Mouse (Mus musculus): Measurements from ENCODE around the gene Cybrd1. TPM values are rescaled to one million over a fixed set of nuclear protein-coding genes. Genes with fewer than 3 reads are reported as not detected.

Gene Cybrd1
- polyA plus RNA-seq, 2 experiments: 6.5 to 18.9 TPM

DNA sequence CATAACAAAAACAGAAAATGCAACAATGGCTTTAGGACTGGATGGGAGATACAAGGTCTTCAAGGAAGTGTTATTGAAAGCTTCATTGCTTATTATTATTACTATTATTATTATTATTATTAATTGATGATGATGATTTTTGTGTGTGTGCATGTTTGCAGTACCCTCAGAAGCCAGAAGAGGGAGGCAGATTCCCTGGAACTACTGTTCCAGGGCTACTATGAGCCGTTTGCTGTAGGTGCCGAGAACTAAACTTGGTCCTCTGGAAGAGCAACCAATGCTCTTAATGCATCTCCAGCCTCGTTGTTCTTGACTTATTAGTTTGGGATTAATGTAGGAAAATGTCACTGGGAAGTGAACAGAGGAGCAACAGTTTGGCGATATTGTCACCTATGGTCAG lies 34.4 kb downstream of the Cybrd1 start:
- WGBS: 91% methylated on average over 4 of the region's 4 CpGs
- Histone ChIP-seq H3K4me1 (ENCODE audit: control insufficient read depth, insufficient read depth, low read length) (no peaks in the 10 kb centered on the region), H3K4me2 (replicated peaks; ENCODE audit: low read depth, low read length, severe bottlenecking) (no peak overlapping the region), H3K27me3 (ENCODE audit: control insufficient read depth, insufficient read depth, low read length) (no peaks in the 10 kb centered on the region), H3K4me3 (replicated peaks; ENCODE audit: low read length) (no peak overlapping the region), H3K9ac (ENCODE audit: low read depth, low read length, severe bottlenecking) (no peak overlapping the region), H3K9me3 (ENCODE audit: control insufficient read depth, low read length) (no peaks in the 10 kb centered on the region), H3K27ac (replicated peaks; ENCODE audit: low read depth, low read length) (no peak overlapping the region), H3K36me3 (ENCODE audit: control insufficient read depth, insufficient read depth, low read length) (no peaks in the 10 kb centered on the region)
- no peak for DNase-seq (ENCODE audit: low spot score)
- ATAC-seq (ENCODE audit: low FRiP score, low read depth): no peak
- no peak for TF ChIP-seq POLR2A (IDR thresholded peaks at IDR 0.05; ENCODE audit: borderline replicate concordance, extremely low read depth, insufficient read depth, insufficient read length)

GRCm38 (mm10) chr2:71155486-71155885 lies 37.8 kb downstream of the Cybrd1 start:
- H3K4me1 ChIP-seq (ENCODE audit: control insufficient read depth, insufficient read depth, low read length): no peaks in the 10 kb centered on the region
- H3K4me3 ChIP-seq (replicated peaks; ENCODE audit: low read length): no peak overlapping the region
- no peak overlapping the region for H3K9ac ChIP-seq (ENCODE audit: low read depth, low read length, severe bottlenecking)
- H3K36me3 ChIP-seq (ENCODE audit: control insufficient read depth, insufficient read depth, low read length): no peaks in the 10 kb centered on the region
- no peak overlapping the region for H3K4me2 ChIP-seq (replicated peaks; ENCODE audit: low read depth, low read length, severe bottlenecking)
- DNase-seq (ENCODE audit: low spot score) (peak; percentile 63), ATAC-seq (ENCODE audit: low FRiP score, low read depth) (peak; percentile 74)
- no peaks in the 10 kb centered on the region for H3K27me3 ChIP-seq (ENCODE audit: control insufficient read depth, insufficient read depth, low read length)
- WGBS: 10% methylated on average over 8 of the region's 8 CpGs
- H3K27ac ChIP-seq (replicated peaks; ENCODE audit: low read depth, low read length): no peak overlapping the region
- no peak for TF ChIP-seq POLR2A (IDR thresholded peaks at IDR 0.05; ENCODE audit: borderline replicate concordance, extremely low read depth, insufficient read depth, insufficient read length)
- H3K9me3 ChIP-seq (ENCODE audit: control insufficient read depth, low read length): no peaks in the 10 kb centered on the region

DNA sequence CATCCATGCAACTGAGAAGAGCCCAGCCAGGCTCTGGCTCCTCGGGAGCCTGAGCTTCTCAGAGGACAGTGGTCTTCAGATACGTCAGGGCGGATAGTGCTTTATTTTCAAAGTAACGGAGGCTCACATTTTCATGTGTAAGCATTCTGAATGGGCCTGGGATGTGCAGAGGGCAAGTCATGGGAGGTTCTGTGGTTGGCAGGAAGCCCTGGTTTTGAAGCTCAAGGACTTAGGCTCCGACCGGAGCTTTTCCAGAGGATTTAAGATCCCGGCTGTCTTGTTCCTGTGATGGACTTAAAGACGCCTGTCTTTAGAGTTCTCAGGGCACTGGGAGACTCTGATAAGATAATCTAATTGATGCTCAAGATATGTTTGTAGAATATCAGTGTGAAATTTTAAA lies 38.7 kb downstream of the Cybrd1 start:
- H3K4me3 ChIP-seq (replicated peaks; ENCODE audit: low read length): no peak overlapping the region
- H3K4me1 ChIP-seq (ENCODE audit: control insufficient read depth, insufficient read depth, low read length): no peaks in the 10 kb centered on the region
- no peak for DNase-seq (ENCODE audit: low spot score)
- ATAC-seq (ENCODE audit: low FRiP score, low read depth): no peak
- no peak overlapping the region for H3K9ac ChIP-seq (ENCODE audit: low read depth, low read length, severe bottlenecking)
- WGBS: 87% methylated on average over 8 of the region's 8 CpGs
- H3K9me3 ChIP-seq (ENCODE audit: control insufficient read depth, low read length): no peaks in the 10 kb centered on the region
- no peak overlapping the region for H3K4me2 ChIP-seq (replicated peaks; ENCODE audit: low read depth, low read length, severe bottlenecking)
- TF ChIP-seq POLR2A (IDR thresholded peaks at IDR 0.05; ENCODE audit: borderline replicate concordance, extremely low read depth, insufficient read depth, insufficient read length): no peak
- no peaks in the 10 kb centered on the region for H3K36me3 ChIP-seq (ENCODE audit: control insufficient read depth, insufficient read depth, low read length)
- H3K27me3 ChIP-seq (ENCODE audit: control insufficient read depth, insufficient read depth, low read length): no peaks in the 10 kb centered on the region
- no peak overlapping the region for H3K27ac ChIP-seq (replicated peaks; ENCODE audit: low read depth, low read length)

GRCm38 (mm10) chr2:71157881-71158280 lies 40.2 kb downstream of the Cybrd1 start:
- Histone ChIP-seq H3K9me3 (ENCODE audit: control insufficient read depth, low read length) (no peaks in the 10 kb centered on the region), H3K4me3 (replicated peaks; ENCODE audit: low read length) (no peak overlapping the region), H3K27ac (replicated peaks; ENCODE audit: low read depth, low read length) (no peak overlapping the region), H3K9ac (ENCODE audit: low read depth, low read length, severe bottlenecking) (no peak overlapping the region), H3K4me1 (ENCODE audit: control insufficient read depth, insufficient read depth, low read length) (0 out of 2 replicates have a peak, but pooled peaks cover 4% of the 10 kb centered on the region), H3K4me2 (replicated peaks; ENCODE audit: low read depth, low read length, severe bottlenecking) (no peak overlapping the region), H3K27me3 (ENCODE audit: control insufficient read depth, insufficient read depth, low read length) (no peaks in the 10 kb centered on the region), H3K36me3 (ENCODE audit: control insufficient read depth, insufficient read depth, low read length) (no peaks in the 10 kb centered on the region)
- TF ChIP-seq POLR2A (IDR thresholded peaks at IDR 0.05; ENCODE audit: borderline replicate concordance, extremely low read depth, insufficient read depth, insufficient read length): no peak
- ATAC-seq (ENCODE audit: low FRiP score, low read depth): no peak
- no peak for DNase-seq (ENCODE audit: low spot score)
- WGBS: 89% methylated on average over 8 of the region's 8 CpGs

GRCm38 (mm10) chr2:71159576-71160306 lies 42.0 kb downstream of the Cybrd1 start:
- 87% methylated on average over 16 of the region's 16 CpGs for WGBS
- Histone ChIP-seq H3K27me3 (ENCODE audit: control insufficient read depth, insufficient read depth, low read length) (no peaks in the 10 kb centered on the region), H3K9ac (ENCODE audit: low read depth, low read length, severe bottlenecking) (no peak overlapping the region), H3K36me3 (ENCODE audit: control insufficient read depth, insufficient read depth, low read length) (no peaks in the 10 kb centered on the region), H3K9me3 (ENCODE audit: control insufficient read depth, low read length) (no peaks in the 10 kb centered on the region), H3K4me2 (replicated peaks; ENCODE audit: low read depth, low read length, severe bottlenecking) (no peak overlapping the region), H3K4me3 (replicated peaks; ENCODE audit: low read length) (no peak overlapping the region), H3K4me1 (ENCODE audit: control insufficient read depth, insufficient read depth, low read length) (0 out of 2 replicates have a peak, but pooled peaks cover 5% of the 10 kb centered on the region), H3K27ac (replicated peaks; ENCODE audit: low read depth, low read length) (no peak overlapping the region)
- DNase-seq (ENCODE audit: low spot score) (no peak), ATAC-seq (ENCODE audit: low FRiP score, low read depth) (no peak)
- TF ChIP-seq POLR2A (IDR thresholded peaks at IDR 0.05; ENCODE audit: borderline replicate concordance, extremely low read depth, insufficient read depth, insufficient read length): no peak

Measured in limb, embryonic 14.5 days (tissue).